Mouse (Mus musculus) midbrain, embryonic 16.5 days (tissue): ENCODE data around the gene Car3. TPM values are rescaled to one million over a fixed set of nuclear protein-coding genes. Genes with fewer than 3 reads are reported as not detected.
A peak's percentile ranks its signal among the peaks of the same experiment; 100 is the strongest.

Experiments used
- ATAC-seq: fragments of 200-750 bp; cut with Nextera tagmentation; 2 replicates; pipeline ENCODE4 v1.8.0; 2017; ENCODE audit warnings: moderate TSS enrichment
- H3K27ac ChIP-seq: fragments of 300-500 bp; sonication (generic); 2 replicates; pipeline ENCODE4 v1.5.1; 2014; ENCODE audit warnings: mild to moderate bottlenecking, low read length, mixed read lengths
- H3K27me3 ChIP-seq: fragments of 300-500 bp; sonication (generic); 2 replicates; pipeline ENCODE4 v1.6.1; 2014; ENCODE audit warnings: low read depth, low read length, mixed read lengths; ENCODE audit not compliant: control insufficient read depth, insufficient read depth
- H3K36me3 ChIP-seq: fragments of 300-500 bp; sonication (generic); 2 replicates; pipeline ENCODE4 v1.6.1; 2014; ENCODE audit warnings: mild to moderate bottlenecking, low read length, moderate library complexity, mixed read lengths; ENCODE audit not compliant: control insufficient read depth, insufficient read depth
- H3K4me1 ChIP-seq: fragments of 300-500 bp; sonication (generic); 2 replicates; pipeline ENCODE4 v1.6.1; 2014; ENCODE audit warnings: mild to moderate bottlenecking, low read length, mixed read lengths; ENCODE audit not compliant: control insufficient read depth, insufficient read depth
- H3K4me2 ChIP-seq: fragments of 300-500 bp; sonication (generic); 2 replicates; pipeline ENCODE4 v1.6.1; 2014; ENCODE audit warnings: mild to moderate bottlenecking, low read length, mixed read lengths
- H3K4me3 ChIP-seq: fragments of 300-500 bp; sonication (generic); 2 replicates; pipeline ENCODE4 v1.5.1; 2014; ENCODE audit warnings: low read depth, mild to moderate bottlenecking, low read length, moderate library complexity, mixed read lengths
- H3K9ac ChIP-seq: fragments of 300-500 bp; sonication (generic); 2 replicates; pipeline ENCODE4 v1.6.1; 2014; ENCODE audit warnings: low read depth, low read length, mixed read lengths
- H3K9me3 ChIP-seq: fragments of 300-500 bp; sonication (generic); replicated peaks from 2 replicates; pipeline ENCODE4 v1.6.1; 2014; ENCODE audit warnings: mild to moderate bottlenecking, low read length, mixed read lengths; ENCODE audit not compliant: control insufficient read depth, poor library complexity, severe bottlenecking
- WGBS: fragments of 180-500 bp; shearing (Covaris S2); extraction: QIAGEN DNeasy Blood & Tissue Kit; methylation state at CpG from one replicate; pipeline ENCODE4 v1.1.7; 2014; 5-methylcytosine and 5-hydroxymethylcytosine counted together
- polyA plus RNA-seq: library from polyadenylated mRNA; unstranded; fragments of >200 nt; fragmentation: Nextera tagmentation; extraction: Ambion mirVana; gene quantifications from 2 replicates; pipeline ENCODE4 v1.2.1, GENCODE M21; 2015

Car3 gene
- polyA plus RNA-seq, 1 experiment from 2014 or later, result 3.6 TPM

GRCm38 (mm10) chr3:14880277-14880676, 17.0 kb downstream of the Car3 start:
- H3K27me3 ChIP-seq, result no peaks in the 10 kb centered on the region
- H3K9ac ChIP-seq, result no peak overlapping the region
- no peak overlapping the region for H3K27ac ChIP-seq
- H3K4me3 ChIP-seq, result no peak overlapping the region
- no peak for ATAC-seq
- no peaks in the 10 kb centered on the region for H3K36me3 ChIP-seq
- H3K9me3 ChIP-seq, result no peaks in the 10 kb centered on the region
- 81% methylated on average over 2 of the region's 2 CpGs for WGBS
- H3K4me1 ChIP-seq, result no peaks in the 10 kb centered on the region
- H3K4me2 ChIP-seq, result no peak overlapping the region

GRCm38 (mm10) chr3:14882005-14882404, 18.7 kb downstream of the Car3 start:
- Histone ChIP-seq H3K36me3 (no peaks in the 10 kb centered on the region), H3K27ac (no peak overlapping the region), H3K27me3 (no peaks in the 10 kb centered on the region), H3K9ac (no peak overlapping the region), H3K9me3 (no peaks in the 10 kb centered on the region), H3K4me2 (no peak overlapping the region), H3K4me1 (no peaks in the 10 kb centered on the region), H3K4me3 (no peak overlapping the region)
- no peak for ATAC-seq

GRCm38 (mm10) chr3:14882756-14883155, 19.4 kb downstream of the Car3 start:
- H3K9ac ChIP-seq, result no peak overlapping the region
- H3K9me3 ChIP-seq, result no peaks in the 10 kb centered on the region
- ATAC-seq, result no peak
- H3K27ac ChIP-seq, result no peak overlapping the region
- WGBS, result 74% methylated on average over 3 of the region's 3 CpGs
- H3K4me1 ChIP-seq, result no peaks in the 10 kb centered on the region
- no peaks in the 10 kb centered on the region for H3K36me3 ChIP-seq
- no peak overlapping the region for H3K4me3 ChIP-seq
- H3K27me3 ChIP-seq, result peaks cover 2% of the 10 kb centered on the region; the same call in 1 of the 2 replicates
- no peak overlapping the region for H3K4me2 ChIP-seq

- ATAC-seq, result no peak
- no peak overlapping the region for H3K27ac ChIP-seq
- no peak overlapping the region for H3K9ac ChIP-seq
- H3K27me3 ChIP-seq, result peaks cover 2% of the 10 kb centered on the region; the same call in 1 of the 2 replicates
- no peak overlapping the region for H3K4me3 ChIP-seq
- H3K4me1 ChIP-seq, result peaks cover 2% of the 10 kb centered on the region; the same call in 1 of the 2 replicates
- no peaks in the 10 kb centered on the region for H3K36me3 ChIP-seq
- H3K4me2 ChIP-seq, result no peak overlapping the region
- H3K9me3 ChIP-seq, result no peaks in the 10 kb centered on the region
Measured at GRCm38 (mm10) chr3:14884826-14885225, 21.5 kb downstream of the Car3 start.

- peak within 1 kb of the TSS; percentile 82 for H3K9ac ChIP-seq
- H3K9me3 ChIP-seq, result no peaks in the 10 kb centered on the region
- ATAC-seq, result peak; percentile 91
- H3K4me3 ChIP-seq, result peak within 1 kb of the TSS; percentile 94
- peaks cover 2% of the 10 kb centered on the region; the same call in 1 of the 2 replicates for H3K4me1 ChIP-seq
- H3K4me2 ChIP-seq, result peak within 1 kb of the TSS; percentile 82
- peaks cover 2% of the 10 kb centered on the region; the same call in 1 of the 2 replicates for H3K27me3 ChIP-seq
- H3K27ac ChIP-seq, result peak within 1 kb of the TSS; percentile 69
- H3K36me3 ChIP-seq, result no peaks in the 10 kb centered on the region
- under 1% methylated on average over 73 of the region's 95 CpGs for WGBS
Measured at GRCm38 (mm10) chr3:14886102-14887098, 23.1 kb downstream of the Car3 start, which contains the start of gene Car2. Car2 (plus strand) TSS chr3:14886273.

GRCm38 (mm10) chr3:14887134-14887666, 23.9 kb downstream of the Car3 start:
- H3K9me3 ChIP-seq, result no peaks in the 10 kb centered on the region
- H3K36me3 ChIP-seq, result no peaks in the 10 kb centered on the region

GRCm38 (mm10) chr3:14887686-14888295, 24.5 kb downstream of the Car3 start:
- ATAC-seq, result no peak
- Histone ChIP-seq H3K4me3 (no peak overlapping the region), H3K27ac (no peak overlapping the region), H3K4me2 (peak overlapping the region; percentile 15; the same call in 1 of the 2 replicates), H3K27me3 (peaks cover 2% of the 10 kb centered on the region; the same call in 1 of the 2 replicates), H3K9me3 (no peaks in the 10 kb centered on the region), H3K9ac (no peak overlapping the region), H3K36me3 (no peaks in the 10 kb centered on the region), H3K4me1 (peaks cover 2% of the 10 kb centered on the region; the same call in 1 of the 2 replicates)
- WGBS, result 76% methylated on average over 10 of the region's 10 CpGs

More at GRCm38 (mm10) chr3:14887134-14887666, 23.9 kb downstream of the Car3 start:
- peak overlapping the region; percentile 82 for H3K9ac ChIP-seq
- ATAC-seq, result 0 out of 2 replicates have a peak, but pooled peaks have one; percentile 18
- 37% methylated on average over 11 of the region's 11 CpGs for WGBS
- H3K4me3 ChIP-seq, result peak overlapping the region; percentile 94
- peaks cover 2% of the 10 kb centered on the region; the same call in 1 of the 2 replicates for H3K4me1 ChIP-seq
- H3K27me3 ChIP-seq, result peaks cover 2% of the 10 kb centered on the region; the same call in 1 of the 2 replicates
- H3K27ac ChIP-seq, result no peak overlapping the region
- H3K4me2 ChIP-seq, result peak overlapping the region; percentile 82

GRCm38 (mm10) chr3:14888549-14888948, 25.2 kb downstream of the Car3 start:
- no peaks in the 10 kb centered on the region for H3K9me3 ChIP-seq
- 48% methylated on average over 2 of the region's 2 CpGs for WGBS
- H3K4me3 ChIP-seq, result no peak overlapping the region
- H3K27ac ChIP-seq, result no peak overlapping the region
- H3K36me3 ChIP-seq, result no peaks in the 10 kb centered on the region
- H3K4me1 ChIP-seq, result peaks cover 2% of the 10 kb centered on the region; the same call in 1 of the 2 replicates
- peaks cover 2% of the 10 kb centered on the region; the same call in 1 of the 2 replicates for H3K27me3 ChIP-seq
- ATAC-seq, result no peak
- H3K9ac ChIP-seq, result no peak overlapping the region
- H3K4me2 ChIP-seq, result no peak overlapping the region
